13 mouse cellular contexts compared by ENCODE assay signal in the genomic region with DNA sequence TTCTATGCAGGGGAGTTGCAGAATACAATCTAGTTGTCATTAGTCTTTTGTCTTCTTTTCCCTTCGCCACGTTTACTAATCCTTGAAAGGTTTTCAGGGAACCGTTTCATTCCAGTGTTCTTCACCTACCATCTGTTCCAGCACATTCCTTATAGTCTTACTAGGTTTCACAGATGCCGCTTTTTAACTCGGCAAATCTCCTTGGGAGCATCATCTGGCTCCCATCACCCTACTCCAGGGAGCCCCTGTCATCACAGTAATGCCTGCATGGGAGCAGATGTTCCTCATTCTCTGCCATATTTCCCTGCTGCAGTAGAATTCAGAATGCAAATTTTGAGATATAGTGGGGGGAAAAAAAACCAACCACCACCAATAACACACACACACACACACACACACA. TPM values are rescaled to one million over a fixed set of nuclear protein-coding genes. Genes with fewer than 3 reads are reported as not detected.
DNase-seq lines count a peak whose midpoint lies in the region; ATAC-seq and TF ChIP-seq lines count a peak whose summit lies in the region.
"Had no signal": no experiment of that assay in that cellular context is flagged by ENCODE, and none has a peak within 500 bp of the region (broad histone marks: within the 10 kb centered on the region; RNA-seq: fewer than 3 reads in every experiment).

No protein-coding gene starts in this region.

- H3K4me2 ChIP-seq in midbrain, postnatal 0 days (ENCODE audit: low read depth, low read length, poor library complexity, severe bottlenecking), result no peak overlapping the region
- no peak overlapping the region for H3K4me2 ChIP-seq in midbrain, embryonic 16.5 days (ENCODE audit: low read length)
- H3K4me2 ChIP-seq: lung, embryonic 15.5 days had no signal

- no peaks in the 10 kb centered on the region for H3K27me3 ChIP-seq in heart, embryonic 10.5 days (ENCODE audit: insufficient read depth, poor library complexity, severe bottlenecking)
- no peaks in the 10 kb centered on the region for H3K27me3 ChIP-seq in midbrain, postnatal 0 days (ENCODE audit: insufficient read depth, low read length)
- H3K27me3 ChIP-seq in midbrain, embryonic 16.5 days (ENCODE audit: control insufficient read depth, insufficient read depth, low read depth, low read length), result no peaks in the 10 kb centered on the region
- H3K27me3 ChIP-seq: lung, embryonic 15.5 days had no signal

- peaks cover 5% of the 10 kb centered on the region for H3K4me1 ChIP-seq in heart, embryonic 10.5 days
- H3K4me1 ChIP-seq in midbrain, postnatal 0 days (ENCODE audit: insufficient read depth, low read length), result no peaks in the 10 kb centered on the region
- no peaks in the 10 kb centered on the region for H3K4me1 ChIP-seq in midbrain, embryonic 16.5 days (ENCODE audit: control insufficient read depth, insufficient read depth, low read length)
- H3K4me1 ChIP-seq: lung, embryonic 15.5 days had no signal

- no peak overlapping the region for H3K9ac ChIP-seq in midbrain, postnatal 0 days (replicated peaks; ENCODE audit: low read length, poor library complexity, severe bottlenecking)
- no peak overlapping the region for H3K9ac ChIP-seq in midbrain, embryonic 16.5 days (ENCODE audit: low read depth, low read length)
- H3K9ac ChIP-seq: lung, embryonic 15.5 days had no signal

- H3K36me3 ChIP-seq in heart, embryonic 10.5 days, result no peaks in the 10 kb centered on the region
- no peaks in the 10 kb centered on the region for H3K36me3 ChIP-seq in midbrain, postnatal 0 days (ENCODE audit: insufficient read depth, low read length)
- H3K36me3 ChIP-seq in midbrain, embryonic 16.5 days (ENCODE audit: control insufficient read depth, insufficient read depth, low read length), result no peaks in the 10 kb centered on the region
- H3K36me3 ChIP-seq: lung, embryonic 15.5 days had no signal

- DNase-seq in heart, adult 18-20 months, result peak; percentile 37 to 46
- DNase-seq in heart, embryonic 10.5 days (ENCODE audit: low spot score), result no peak
- peak; percentile 42 for DNase-seq in midbrain, postnatal 0 days (ENCODE audit: low spot score)
- peak; percentile 12 to 29 for DNase-seq in frontal cortex, postnatal 10 days (ENCODE audit: low spot score in 2 of 2)
- peak; percentile 56 to 72 for DNase-seq in right cerebral cortex, postnatal 10 days (ENCODE audit: low spot score in 2 of 2)
- no peak for DNase-seq in gastrocnemius, postnatal 36 days
- no peak for DNase-seq in kidney, postnatal 36 days
- DNase-seq: cerebellum, postnatal 36 days; gastrocnemius, postnatal 14 days had no signal

- ATAC-seq in midbrain, postnatal 0 days (ENCODE audit: low FRiP score), result no peak
- ATAC-seq in midbrain, embryonic 16.5 days, result no peak
- ATAC-seq: CD4-positive, CD25-positive, alpha-beta regulatory T cell, adult 4 months had no signal

- no peak overlapping the region for H3K27ac ChIP-seq in heart, embryonic 10.5 days
- no peak overlapping the region for H3K27ac ChIP-seq in midbrain, postnatal 0 days (ENCODE audit: low read depth, low read length)
- H3K27ac ChIP-seq in midbrain, embryonic 16.5 days (ENCODE audit: low read length), result no peak overlapping the region
- H3K27ac ChIP-seq: lung, embryonic 15.5 days had no signal

- no peak for TF ChIP-seq CTCF in midbrain, postnatal 0 days (IDR thresholded peaks at IDR 0.05)

- 54% methylated on average over 5 of the region's 5 CpGs for WGBS in heart, embryonic 10.5 days
- WGBS in midbrain, postnatal 0 days, result 42% methylated on average over 5 of the region's 5 CpGs
- WGBS in midbrain, embryonic 16.5 days, result 38% methylated on average over 5 of the region's 5 CpGs

- H3K4me3 ChIP-seq in heart, embryonic 10.5 days, result no peak overlapping the region
- no peak overlapping the region for H3K4me3 ChIP-seq in midbrain, postnatal 0 days (ENCODE audit: low read depth, low read length)
- H3K4me3 ChIP-seq in midbrain, embryonic 16.5 days (ENCODE audit: low read depth, low read length), result no peak overlapping the region
- H3K4me3 ChIP-seq: lung, embryonic 15.5 days had no signal

- H3K9me3 ChIP-seq in heart, embryonic 10.5 days, result no peaks in the 10 kb centered on the region
- H3K9me3 ChIP-seq in midbrain, postnatal 0 days (ENCODE audit: low read length), result no peaks in the 10 kb centered on the region
- no peaks in the 10 kb centered on the region for H3K9me3 ChIP-seq in midbrain, embryonic 16.5 days (replicated peaks; ENCODE audit: control insufficient read depth, low read length, poor library complexity, severe bottlenecking)
- H3K9me3 ChIP-seq: lung, embryonic 15.5 days had no signal

- intact Hi-C loops in gastrocnemius, postnatal 36 days (cut with DNase I), result no loop called here

RNA-seq across cellular contexts. Expression of gene Kcnv2, which starts 5.1 kb away (rescaled TPM):
- total RNA-seq in heart, adult 18-20 months (2021), result 1 to 10 TPM; 3.6 to 6.0 TPM
- polyA plus RNA-seq in heart, embryonic 10.5 days (2016; fragmentation: Nextera tagmentation; extraction: Ambion mirVana), result 0.14 and 0.22 TPM in 2 replicates
- 0.14 and 0.55 TPM in 2 replicates for total RNA-seq in midbrain, postnatal 0 days (2014; rRNA removed)
- polyA plus RNA-seq in midbrain, postnatal 0 days (2015; fragmentation: Nextera tagmentation; extraction: Ambion mirVana), result 0.06 TPM in 1 of 2 replicates, not detected in the other
- 0.09 TPM in 1 of 2 replicates, not detected in the other for polyA plus RNA-seq in midbrain, embryonic 16.5 days (2015; fragmentation: Nextera tagmentation; extraction: Ambion mirVana)
- total RNA-seq in gastrocnemius, postnatal 36 days (2021), result under 1 TPM in 1 of 2 experiments, not detected in 1; 0.15 TPM
- total RNA-seq: left cerebral cortex, postnatal 36 days had no signal
- polyA plus RNA-seq: CD4-positive, CD25-positive, alpha-beta regulatory T cell, adult 4 months had no signal

Comparison
In these comparisons a context has a peak if more than half of its experiments do, and no peak if none do; other contexts are left out.
1. DNase-seq: peak in heart, adult 18-20 months (2 of 2), midbrain, postnatal 0 days (single experiment), frontal cortex, postnatal 10 days (2 of 2) and right cerebral cortex, postnatal 10 days (2 of 2); none in heart, embryonic 10.5 days (single experiment), gastrocnemius, postnatal 36 days (0 of 2) and kidney, postnatal 36 days (0 of 2).